Mouse (Mus musculus): ENCODE measurements around the gene Slc6a20a. TPM values are rescaled to one million over a fixed set of nuclear protein-coding genes. Genes with fewer than 3 reads are reported as not detected.

The Slc6a20a gene
- polyA plus RNA-seq, 1 experiment = not detected

DNA sequence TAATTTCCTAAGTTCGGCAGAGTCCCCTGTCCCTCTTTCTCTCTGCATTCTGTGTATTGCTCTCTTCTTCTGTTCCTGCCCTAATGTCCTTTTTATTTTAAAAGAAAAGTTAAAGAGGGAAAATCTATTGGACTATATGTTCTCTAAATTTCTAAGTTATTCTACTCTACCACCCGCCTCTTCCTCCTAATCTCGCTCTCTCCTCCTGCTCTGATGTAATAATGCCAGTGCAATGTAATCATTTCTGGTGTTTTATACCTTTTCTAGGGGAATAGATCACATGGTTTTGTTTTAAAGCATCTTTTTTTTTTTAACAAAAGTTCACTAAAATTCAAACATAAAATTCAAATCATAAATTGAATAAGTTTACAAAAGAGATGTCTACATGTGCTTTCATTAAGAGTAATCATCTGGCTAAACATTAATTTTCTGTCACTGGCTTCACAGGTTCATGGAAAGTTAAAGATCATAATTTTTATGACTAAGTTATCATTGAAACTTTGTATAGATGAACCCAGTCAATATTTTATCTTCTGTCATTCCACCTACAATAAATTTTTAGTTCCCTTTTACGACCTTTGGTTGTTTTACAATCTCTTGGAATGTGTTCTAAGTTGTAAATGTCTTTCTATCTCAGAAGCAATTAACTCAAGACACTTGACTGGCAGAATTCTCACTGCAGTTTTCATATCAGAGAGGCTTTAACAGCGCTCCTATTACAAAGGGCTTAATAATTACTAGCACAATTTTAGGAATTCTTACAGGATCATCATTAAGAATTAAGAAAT lies 58.2 kb downstream of the Slc6a20a start:
- TF ChIP-seq FOSL1 (IDR thresholded peaks at IDR 0.05; ENCODE audit: insufficient read depth, low read length, poor library complexity, severe bottlenecking) = no peak
- TF ChIP-seq MYOD1 (IDR thresholded peaks at IDR 0.05; ENCODE audit: control insufficient read depth, insufficient read length, low read depth) = no peak
- no peak for TF ChIP-seq MAX (IDR thresholded peaks at IDR 0.05)
- no peak for TF ChIP-seq MYOG (IDR thresholded peaks at IDR 0.05; ENCODE audit: control insufficient read depth, extremely low read depth, insufficient read length)
- TF ChIP-seq CEBPB (IDR thresholded peaks at IDR 0.05; ENCODE audit: low read depth) = no peak
- TF ChIP-seq USF1 (IDR thresholded peaks at IDR 0.05; ENCODE audit: low read depth) = no peak
- TF ChIP-seq CTCF (IDR thresholded peaks at IDR 0.05; ENCODE audit: control insufficient read depth, insufficient read depth, insufficient read length) = no peak
- Histone ChIP-seq H3K79me2 (ENCODE audit: control insufficient read depth, insufficient read depth) (no peaks in the 10 kb centered on the region), H3K36me3 (ENCODE audit: control insufficient read depth, insufficient read depth) (no peaks in the 10 kb centered on the region), H3K4me3 (ENCODE audit: insufficient read depth, poor library complexity, severe bottlenecking) (no peak overlapping the region), H3ac (ENCODE audit: control insufficient read depth, insufficient read length, low read depth) (no peak overlapping the region), H3K27me3 (ENCODE audit: control insufficient read depth, insufficient read depth, insufficient read length) (no peaks in the 10 kb centered on the region), H3K79me3 (ENCODE audit: low read depth) (no peaks in the 10 kb centered on the region)

DNA sequence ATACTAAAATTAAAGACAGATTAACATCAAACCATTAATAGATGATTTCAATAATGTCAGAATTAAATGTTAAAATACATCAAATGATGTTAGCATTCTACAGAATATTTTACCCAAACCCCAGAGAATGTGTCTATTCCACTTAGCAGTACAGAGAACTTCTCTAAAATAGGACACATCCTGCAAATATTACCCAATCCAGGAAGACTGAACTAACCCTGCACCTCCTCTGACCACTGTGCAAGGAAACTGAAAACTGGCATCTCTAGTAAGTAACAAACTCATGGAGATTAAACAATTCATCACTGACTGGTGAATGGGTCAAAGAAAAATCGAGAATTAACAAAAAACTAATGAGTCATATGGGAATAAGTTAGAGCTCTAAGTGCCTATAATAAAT lies 77.2 kb downstream of the Slc6a20a start:
- H3K27me3 ChIP-seq (ENCODE audit: control insufficient read depth, insufficient read depth, insufficient read length) = no peaks in the 10 kb centered on the region
- no peak overlapping the region for H3K4me3 ChIP-seq (ENCODE audit: insufficient read depth, poor library complexity, severe bottlenecking)
- no peaks in the 10 kb centered on the region for H3K79me2 ChIP-seq (ENCODE audit: control insufficient read depth, insufficient read depth)
- H3K36me3 ChIP-seq (ENCODE audit: control insufficient read depth, insufficient read depth) = no peaks in the 10 kb centered on the region
- no peak overlapping the region for H3ac ChIP-seq (ENCODE audit: control insufficient read depth, insufficient read length, low read depth)
- TF ChIP-seq MYOD1 (IDR thresholded peaks at IDR 0.05; ENCODE audit: control insufficient read depth, insufficient read length, low read depth) (no peak), MAX (IDR thresholded peaks at IDR 0.05) (no peak), FOSL1 (IDR thresholded peaks at IDR 0.05; ENCODE audit: insufficient read depth, low read length, poor library complexity, severe bottlenecking) (no peak), USF1 (IDR thresholded peaks at IDR 0.05; ENCODE audit: low read depth) (no peak), MYOG (IDR thresholded peaks at IDR 0.05; ENCODE audit: control insufficient read depth, extremely low read depth, insufficient read length) (no peak), CEBPB (IDR thresholded peaks at IDR 0.05; ENCODE audit: low read depth) (no peak), CTCF (IDR thresholded peaks at IDR 0.05; ENCODE audit: control insufficient read depth, insufficient read depth, insufficient read length) (no peak)
- H3K79me3 ChIP-seq (ENCODE audit: low read depth) = no peaks in the 10 kb centered on the region

DNA sequence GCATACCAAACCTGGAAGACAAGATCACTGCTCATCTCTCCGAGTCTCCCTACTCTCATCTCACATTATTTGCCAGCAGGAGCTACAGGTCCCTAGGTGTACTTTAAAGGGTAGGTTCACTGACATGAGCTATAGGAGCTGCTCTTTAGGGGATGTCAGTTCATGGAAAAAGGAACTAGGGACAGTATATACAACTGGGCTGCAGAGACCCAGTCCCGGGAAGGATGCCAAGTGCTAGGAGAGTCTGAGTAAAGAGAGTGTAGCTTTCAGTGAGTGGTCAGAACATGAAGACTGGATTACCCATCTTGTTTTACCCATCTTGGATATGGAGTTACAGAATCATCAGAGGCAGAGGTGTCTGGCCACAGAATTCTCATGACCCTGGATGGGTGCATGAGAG lies 81.3 kb downstream of the Slc6a20a start:
- Histone ChIP-seq H3K79me2 (ENCODE audit: control insufficient read depth, insufficient read depth) (no peaks in the 10 kb centered on the region), H3ac (ENCODE audit: control insufficient read depth, insufficient read length, low read depth) (no peak overlapping the region), H3K27me3 (ENCODE audit: control insufficient read depth, insufficient read depth, insufficient read length) (no peaks in the 10 kb centered on the region), H3K79me3 (ENCODE audit: low read depth) (no peaks in the 10 kb centered on the region), H3K36me3 (ENCODE audit: control insufficient read depth, insufficient read depth) (peaks cover 6% of the 10 kb centered on the region), H3K4me3 (ENCODE audit: insufficient read depth, poor library complexity, severe bottlenecking) (no peak overlapping the region)
- no peak for TF ChIP-seq CTCF (IDR thresholded peaks at IDR 0.05; ENCODE audit: control insufficient read depth, insufficient read depth, insufficient read length)
- TF ChIP-seq CEBPB (IDR thresholded peaks at IDR 0.05; ENCODE audit: low read depth) = no peak
- no peak for TF ChIP-seq FOSL1 (IDR thresholded peaks at IDR 0.05; ENCODE audit: insufficient read depth, low read length, poor library complexity, severe bottlenecking)
- TF ChIP-seq MYOG (IDR thresholded peaks at IDR 0.05; ENCODE audit: control insufficient read depth, extremely low read depth, insufficient read length) = no peak
- TF ChIP-seq MAX (IDR thresholded peaks at IDR 0.05) = no peak

DNA sequence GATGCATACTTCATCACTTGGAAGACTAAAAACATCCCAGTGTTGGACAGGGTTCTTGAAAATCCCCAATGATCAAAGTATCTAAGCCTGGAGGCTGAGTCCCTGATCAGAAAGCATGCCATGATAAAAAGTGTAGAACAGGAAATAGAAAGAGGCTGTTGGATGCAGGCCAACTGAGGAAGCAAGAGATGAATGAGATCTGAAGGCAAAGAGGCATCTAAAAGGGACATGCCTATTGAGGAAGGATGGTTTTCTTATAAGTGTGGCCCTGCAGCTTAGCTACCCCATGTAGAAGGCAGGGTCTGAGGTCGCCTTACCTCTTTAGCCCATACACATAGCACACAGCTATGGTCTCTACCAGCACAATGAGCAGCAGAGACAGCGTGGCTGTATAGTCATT lies 81.8 kb downstream of the Slc6a20a start:
- Histone ChIP-seq H3K4me3 (ENCODE audit: insufficient read depth, poor library complexity, severe bottlenecking) (no peak overlapping the region), H3K79me3 (ENCODE audit: low read depth) (no peaks in the 10 kb centered on the region), H3ac (ENCODE audit: control insufficient read depth, insufficient read length, low read depth) (no peak overlapping the region), H3K36me3 (ENCODE audit: control insufficient read depth, insufficient read depth) (peaks cover 6% of the 10 kb centered on the region), H3K27me3 (ENCODE audit: control insufficient read depth, insufficient read depth, insufficient read length) (no peaks in the 10 kb centered on the region), H3K79me2 (ENCODE audit: control insufficient read depth, insufficient read depth) (no peaks in the 10 kb centered on the region)
- TF ChIP-seq CTCF (IDR thresholded peaks at IDR 0.05; ENCODE audit: control insufficient read depth, insufficient read depth, insufficient read length) = no peak
- TF ChIP-seq MAX (IDR thresholded peaks at IDR 0.05) = no peak
- no peak for TF ChIP-seq CEBPB (IDR thresholded peaks at IDR 0.05; ENCODE audit: low read depth)
- TF ChIP-seq FOSL1 (IDR thresholded peaks at IDR 0.05; ENCODE audit: insufficient read depth, low read length, poor library complexity, severe bottlenecking) = no peak
- TF ChIP-seq USF1 (IDR thresholded peaks at IDR 0.05; ENCODE audit: low read depth) = no peak
- TF ChIP-seq MYOG (IDR thresholded peaks at IDR 0.05; ENCODE audit: control insufficient read depth, extremely low read depth, insufficient read length) = no peak
- TF ChIP-seq MYOD1 (IDR thresholded peaks at IDR 0.05; ENCODE audit: control insufficient read depth, insufficient read length, low read depth) = no peak

DNA sequence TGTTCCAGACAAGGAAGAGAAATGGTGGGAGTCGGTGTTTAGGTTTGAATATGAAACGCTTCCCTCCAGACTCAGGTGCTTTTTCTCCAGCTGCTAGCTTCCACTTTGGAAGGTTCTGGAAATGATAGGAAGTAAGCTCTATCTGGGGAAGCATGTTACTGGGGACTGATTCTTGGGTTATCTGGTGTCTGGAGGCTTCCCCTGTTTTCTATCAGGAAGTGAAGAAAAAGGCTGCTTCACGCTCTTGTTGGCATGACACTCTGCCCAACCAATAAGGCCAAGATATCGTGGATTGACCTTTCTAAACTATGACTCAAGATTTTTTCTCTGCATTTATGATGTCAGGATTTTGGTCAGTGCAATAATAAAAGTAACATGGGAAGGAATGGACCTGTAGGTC lies 83.5 kb downstream of the Slc6a20a start:
- H3K79me2 ChIP-seq (ENCODE audit: control insufficient read depth, insufficient read depth) = no peaks in the 10 kb centered on the region
- no peak overlapping the region for H3K4me3 ChIP-seq (ENCODE audit: insufficient read depth, poor library complexity, severe bottlenecking)
- TF ChIP-seq FOSL1 (IDR thresholded peaks at IDR 0.05; ENCODE audit: insufficient read depth, low read length, poor library complexity, severe bottlenecking) (no peak), MYOG (IDR thresholded peaks at IDR 0.05; ENCODE audit: control insufficient read depth, extremely low read depth, insufficient read length) (no peak), CTCF (IDR thresholded peaks at IDR 0.05; ENCODE audit: control insufficient read depth, insufficient read depth, insufficient read length) (no peak), CEBPB (IDR thresholded peaks at IDR 0.05; ENCODE audit: low read depth) (no peak), MYOD1 (IDR thresholded peaks at IDR 0.05; ENCODE audit: control insufficient read depth, insufficient read length, low read depth) (no peak), MAX (IDR thresholded peaks at IDR 0.05) (no peak), USF1 (IDR thresholded peaks at IDR 0.05; ENCODE audit: low read depth) (no peak)
- no peaks in the 10 kb centered on the region for H3K27me3 ChIP-seq (ENCODE audit: control insufficient read depth, insufficient read depth, insufficient read length)
- no peak overlapping the region for H3ac ChIP-seq (ENCODE audit: control insufficient read depth, insufficient read length, low read depth)
- H3K36me3 ChIP-seq (ENCODE audit: control insufficient read depth, insufficient read depth) = peaks cover 7% of the 10 kb centered on the region
- H3K79me3 ChIP-seq (ENCODE audit: low read depth) = no peaks in the 10 kb centered on the region

Data from C2C12 (cell line).